Mouse (Mus musculus): ENCODE results near the gene Ttc8.

Gene Ttc8

DNA sequence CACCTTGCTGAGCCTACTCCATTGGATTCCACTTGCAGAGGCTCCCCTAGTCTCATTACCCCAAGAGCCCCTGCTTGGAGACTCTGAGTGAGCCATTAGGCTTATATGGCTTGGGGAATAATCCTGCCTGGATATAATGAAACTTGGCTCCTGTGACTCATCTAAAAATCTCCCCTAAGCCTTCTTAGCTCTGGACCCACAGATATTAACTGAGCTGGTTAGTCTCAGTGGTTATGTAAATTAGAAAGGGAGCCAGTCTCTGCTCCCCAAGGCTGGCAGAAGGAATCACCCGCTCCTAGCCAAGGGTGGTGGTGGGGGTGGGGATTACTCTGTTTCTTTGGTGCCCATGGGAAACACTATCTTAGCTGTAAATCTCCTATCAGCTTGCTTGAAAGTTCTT is 109.6 kb downstream of the Ttc8 start:
- DNase-seq (ENCODE audit: low read depth, low spot score) = no peak
- H3K36me3 ChIP-seq (ENCODE audit: control insufficient read depth, insufficient read depth, low read length, poor library complexity, severe bottlenecking) = no peaks in the 10 kb centered on the region
- H3K27me3 ChIP-seq (ENCODE audit: control insufficient read depth, insufficient read depth, low read length, poor library complexity, severe bottlenecking) = no peaks in the 10 kb centered on the region
